Comparison of ENCODE assay signal across 8 mouse cellular contexts in the genomic region with DNA sequence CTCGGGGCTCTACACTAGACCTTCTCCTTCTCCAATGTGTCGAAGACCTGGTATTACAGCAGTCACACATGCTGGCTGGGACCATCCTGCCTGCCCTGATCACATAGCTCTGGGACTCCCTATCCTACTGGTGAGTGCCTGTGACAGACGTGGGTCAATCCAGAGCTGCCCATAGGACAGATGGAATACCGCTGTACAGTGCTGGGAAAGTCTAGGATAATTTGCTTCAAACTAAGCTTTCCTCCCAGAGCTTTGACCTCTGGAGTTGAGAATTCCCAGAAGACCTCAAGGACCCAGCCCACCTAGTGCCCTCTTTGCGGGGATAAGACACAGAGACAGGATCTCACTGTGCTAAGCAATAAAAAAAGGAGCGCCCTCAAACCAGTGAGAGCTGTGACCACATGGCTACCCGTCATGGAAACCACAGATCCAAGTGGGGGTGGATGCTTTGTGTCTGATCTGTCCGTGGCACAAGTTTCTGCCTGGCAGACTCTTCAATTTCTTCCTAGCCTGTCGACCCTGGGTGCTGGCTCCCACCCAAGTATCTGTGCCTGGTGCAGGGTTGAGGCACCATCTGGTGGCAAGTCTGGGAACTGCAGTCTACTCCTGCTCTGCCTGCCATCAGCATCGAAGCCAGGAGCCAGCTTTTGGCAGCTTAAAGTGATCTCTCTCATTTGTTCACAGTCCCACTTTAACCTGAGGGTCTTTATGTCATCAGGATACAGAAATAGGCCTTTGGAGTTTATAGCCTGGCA. TPM values are rescaled to one million over a fixed set of nuclear protein-coding genes. Genes with fewer than 3 reads are reported as not detected.
DNase-seq lines count a peak whose midpoint lies in the region; ATAC-seq and TF ChIP-seq lines count a peak whose summit lies in the region.

No protein-coding gene starts in this region.

- H3K4me2 ChIP-seq in kidney, embryonic 14.5 days (replicated peaks; ENCODE audit: low read depth, low read length), result no peak overlapping the region
- H3K4me2 ChIP-seq in limb, embryonic 14.5 days (replicated peaks; ENCODE audit: low read depth, low read length, severe bottlenecking), result no peak overlapping the region

- peak; percentile 61 for DNase-seq in 3134 (ENCODE audit: extremely low read depth, insufficient read length, low spot score)
- peak; percentile 80 to 93 for DNase-seq in adrenal gland, adult (ENCODE audit: inconsistent age in 2 of 2, low spot score in 1 of 2)
- DNase-seq in gastrocnemius, postnatal 25 days, result peak; percentile 63
- DNase-seq in limb, embryonic 14.5 days (ENCODE audit: low spot score), result peak; percentile 89
- DNase-seq in naive thymus-derived CD4-positive, alpha-beta T cell, adult 2 months (ENCODE audit: low read depth), result peak; percentile 78
- peak; percentile 79 to 92 for DNase-seq in spleen, postnatal 4 days (ENCODE audit: low spot score in 2 of 2)

- TF ChIP-seq CTCF in cortical plate, adult 2 months (IDR thresholded peaks at IDR 0.05; ENCODE audit: extremely low read depth, insufficient read depth, low read length), result peak; percentile 98

- no peaks in the 10 kb centered on the region; the same call in 1 of the 2 replicates for H3K27me3 ChIP-seq in kidney, embryonic 14.5 days (ENCODE audit: control insufficient read depth, insufficient read depth, low read length)
- H3K27me3 ChIP-seq in limb, embryonic 14.5 days (ENCODE audit: control insufficient read depth, insufficient read depth, low read length), result no peaks in the 10 kb centered on the region

- peak; percentile 22 for ATAC-seq in kidney, embryonic 14.5 days (ENCODE audit: low FRiP score, low TSS enrichment)
- peak; percentile 42; the same call in 1 of the 2 replicates for ATAC-seq in limb, embryonic 14.5 days (ENCODE audit: low FRiP score, low read depth)

- peaks cover 5% of the 10 kb centered on the region for H3K4me1 ChIP-seq in cortical plate, adult 2 months (ENCODE audit: control insufficient read depth, insufficient read depth, low read length)
- no peaks in the 10 kb centered on the region for H3K4me1 ChIP-seq in kidney, embryonic 14.5 days (ENCODE audit: control insufficient read depth, insufficient read depth, low read length)
- no peaks in the 10 kb centered on the region for H3K4me1 ChIP-seq in limb, embryonic 14.5 days (ENCODE audit: control insufficient read depth, insufficient read depth, low read length)

- H3K9ac ChIP-seq in kidney, embryonic 14.5 days (ENCODE audit: low read depth, low read length), result no peak overlapping the region
- H3K9ac ChIP-seq in limb, embryonic 14.5 days (ENCODE audit: low read depth, low read length, severe bottlenecking), result no peak overlapping the region

- no peaks in the 10 kb centered on the region for H3K9me3 ChIP-seq in kidney, embryonic 14.5 days (ENCODE audit: control insufficient read depth, low read length)
- H3K9me3 ChIP-seq in limb, embryonic 14.5 days (ENCODE audit: control insufficient read depth, low read length), result no peaks in the 10 kb centered on the region

- 46% methylated on average over 10 of the region's 10 CpGs for WGBS in kidney, embryonic 14.5 days
- WGBS in limb, embryonic 14.5 days, result 44% methylated on average over 10 of the region's 10 CpGs

- no peak for TF ChIP-seq POLR2A in cortical plate, adult 2 months (IDR thresholded peaks at IDR 0.05; ENCODE audit: extremely low read depth, insufficient read depth, low read length)
- TF ChIP-seq POLR2A in limb, embryonic 14.5 days (IDR thresholded peaks at IDR 0.05; ENCODE audit: borderline replicate concordance, extremely low read depth, insufficient read depth, insufficient read length), result no peak

- H3K36me3 ChIP-seq in kidney, embryonic 14.5 days (ENCODE audit: control insufficient read depth, insufficient read depth, low read length), result no peaks in the 10 kb centered on the region
- H3K36me3 ChIP-seq in limb, embryonic 14.5 days (ENCODE audit: control insufficient read depth, insufficient read depth, low read length), result no peaks in the 10 kb centered on the region

- no peak overlapping the region for H3K4me3 ChIP-seq in cortical plate, adult 2 months (ENCODE audit: insufficient read depth, low read length)
- H3K4me3 ChIP-seq in kidney, embryonic 14.5 days (ENCODE audit: low read length), result no peak overlapping the region
- H3K4me3 ChIP-seq in limb, embryonic 14.5 days (replicated peaks; ENCODE audit: low read length), result no peak overlapping the region

- no peak overlapping the region for H3K27ac ChIP-seq in cortical plate, adult 2 months (ENCODE audit: insufficient read depth, low read length)
- no peak overlapping the region for H3K27ac ChIP-seq in kidney, embryonic 14.5 days (ENCODE audit: low read depth, low read length)
- H3K27ac ChIP-seq in limb, embryonic 14.5 days (replicated peaks; ENCODE audit: low read depth, low read length), result no peak overlapping the region

RNA-seq across cellular contexts. Expression of gene Ccdc188, which starts 6.1 kb away (rescaled TPM):
- polyA plus RNA-seq in cortical plate, adult 2 months (2012; rRNA removed), result not detected in 2 replicates
- not detected for total RNA-seq in gastrocnemius, postnatal 25 days (2021)
- polyA plus RNA-seq in kidney, embryonic 14.5 days (2014; fragmentation: Nextera tagmentation; extraction: Ambion mirVana), result not detected in 2 replicates
- not detected in 2 replicates for polyA plus RNA-seq in limb, embryonic 14.5 days (2012; rRNA removed)
- polyA plus RNA-seq in limb, embryonic 14.5 days (2014; fragmentation: Nextera tagmentation; extraction: Ambion mirVana), result not detected in 2 replicates

RNA-seq across cellular contexts. Expression of gene Zdhhc8, which starts 23.3 kb away (rescaled TPM):
- 176 and 186 TPM in 2 replicates for polyA plus RNA-seq in cortical plate, adult 2 months (2012; rRNA removed)
- total RNA-seq in gastrocnemius, postnatal 25 days (2021), result 10 to 100 TPM; 21.6 to 26.6 TPM
- 14.4 and 17.2 TPM in 2 replicates for polyA plus RNA-seq in kidney, embryonic 14.5 days (2014; fragmentation: Nextera tagmentation; extraction: Ambion mirVana)
- 68.2 and 103 TPM in 2 replicates for polyA plus RNA-seq in limb, embryonic 14.5 days (2012; rRNA removed)
- polyA plus RNA-seq in limb, embryonic 14.5 days (2014; fragmentation: Nextera tagmentation; extraction: Ambion mirVana), result 23.1 and 25.3 TPM in 2 replicates

RNA-seq across cellular contexts. Expression of gene Trmt2a, which starts 36.9 kb away (rescaled TPM):
- polyA plus RNA-seq in cortical plate, adult 2 months (2012; rRNA removed), result 72.9 and 84.7 TPM in 2 replicates
- 1 to 10 TPM; 9.6 to 10.0 TPM for total RNA-seq in gastrocnemius, postnatal 25 days (2021)
- 78.3 and 83.4 TPM in 2 replicates for polyA plus RNA-seq in kidney, embryonic 14.5 days (2014; fragmentation: Nextera tagmentation; extraction: Ambion mirVana)
- 108 and 117 TPM in 2 replicates for polyA plus RNA-seq in limb, embryonic 14.5 days (2012; rRNA removed)
- 83.6 and 87.2 TPM in 2 replicates for polyA plus RNA-seq in limb, embryonic 14.5 days (2014; fragmentation: Nextera tagmentation; extraction: Ambion mirVana)

RNA-seq across cellular contexts. Expression of gene Ranbp1, which starts 36.9 kb away (rescaled TPM):
- polyA plus RNA-seq in cortical plate, adult 2 months (2012; rRNA removed), result 92.3 and 95.1 TPM in 2 replicates
- 10 to 100 TPM; 21.6 to 24.7 TPM for total RNA-seq in gastrocnemius, postnatal 25 days (2021)
- 846 and 1,191 TPM in 2 replicates for polyA plus RNA-seq in kidney, embryonic 14.5 days (2014; fragmentation: Nextera tagmentation; extraction: Ambion mirVana)
- 164 and 276 TPM in 2 replicates for polyA plus RNA-seq in limb, embryonic 14.5 days (2012; rRNA removed)
- polyA plus RNA-seq in limb, embryonic 14.5 days (2014; fragmentation: Nextera tagmentation; extraction: Ambion mirVana), result 524 and 542 TPM in 2 replicates

RNA-seq across cellular contexts. Expression of gene Gm49776, which starts 46.5 kb away (rescaled TPM):
- polyA plus RNA-seq in cortical plate, adult 2 months (2012; rRNA removed), result 0.36 TPM in 1 of 2 replicates, not detected in the other
- total RNA-seq in gastrocnemius, postnatal 25 days (2021), result not detected
- 1.2 and 1.9 TPM in 2 replicates for polyA plus RNA-seq in kidney, embryonic 14.5 days (2014; fragmentation: Nextera tagmentation; extraction: Ambion mirVana)
- polyA plus RNA-seq in limb, embryonic 14.5 days (2012; rRNA removed), result 0.53 TPM in 1 of 2 replicates, not detected in the other
- 3.4 TPM in 1 of 2 replicates, not detected in the other for polyA plus RNA-seq in limb, embryonic 14.5 days (2014; fragmentation: Nextera tagmentation; extraction: Ambion mirVana)
